In genomic region chr10:69531569-69531968, GRCm38 (mm10) we compare ENCODE assay signal across 11 mouse cellular contexts.
DNase-seq lines count a peak whose midpoint lies in the region; ATAC-seq and TF ChIP-seq lines count a peak whose summit lies in the region.
"Had no signal": no experiment of that assay in that cellular context is flagged by ENCODE, and none has a peak within 500 bp of the region (broad histone marks: within the 10 kb centered on the region; RNA-seq: fewer than 3 reads in every experiment).

No protein-coding gene starts in this region.

- POLR2A ChIA-PET in Patski (lab: Charles Lee): no interaction called here

- H3K9me3 ChIP-seq in kidney, postnatal 0 days (replicated peaks; ENCODE audit: low read length): no peaks in the 10 kb centered on the region
- H3K9me3 ChIP-seq in stomach, postnatal 0 days (ENCODE audit: control insufficient read depth, low read length): no peaks in the 10 kb centered on the region
- H3K9me3 ChIP-seq: embryonic facial prominence, embryonic 10.5 days; forebrain, embryonic 15.5 days had no signal

- no peak for ATAC-seq in kidney, postnatal 0 days (replicated peaks; ENCODE audit: low FRiP score, low read depth)
- no peak for ATAC-seq in Patski
- no peak for ATAC-seq in stomach, postnatal 0 days (ENCODE audit: low FRiP score, low TSS enrichment)
- no peak for ATAC-seq in megakaryocyte, adult 5-6 weeks (ENCODE audit: poor library complexity, severe bottlenecking)
- ATAC-seq: activated CD4-positive, CD25-positive, alpha-beta regulatory T cell, adult 4 months; forebrain, embryonic 15.5 days had no signal

- H3K27me3 ChIP-seq in kidney, postnatal 0 days (ENCODE audit: insufficient read depth, low read length): no peaks in the 10 kb centered on the region
- no peaks in the 10 kb centered on the region for H3K27me3 ChIP-seq in kidney, adult 2 months (replicated peaks; ENCODE audit: control insufficient read depth, insufficient read depth, low read length)
- H3K27me3 ChIP-seq in Patski: no peaks in the 10 kb centered on the region
- no peaks in the 10 kb centered on the region for H3K27me3 ChIP-seq in stomach, postnatal 0 days (ENCODE audit: control insufficient read depth, insufficient read depth, low read length)
- H3K27me3 ChIP-seq: forebrain, embryonic 15.5 days had no signal

- CTCF ChIA-PET in Patski (lab: Charles Lee): interaction anchor here (3.7 kb wide), 1 partner anchor 79 kb away, joined by 12 read pairs; no protein-coding TSS in a partner anchor

- WGBS in kidney, postnatal 0 days: 81% methylated on average over 5 of the region's 5 CpGs
- 81% methylated on average over 5 of the region's 5 CpGs for WGBS in kidney, adult 2 months
- 79% methylated on average over 5 of the region's 5 CpGs for WGBS in stomach, postnatal 0 days

- TF ChIP-seq POLR2A in kidney, adult 2 months (IDR thresholded peaks at IDR 0.05; ENCODE audit: low read depth, low read length): no peak

- H3K27ac ChIP-seq in kidney, postnatal 0 days: no peak overlapping the region
- H3K27ac ChIP-seq in kidney, adult 2 months (ENCODE audit: insufficient read depth, low read depth, low read length): no peak overlapping the region
- H3K27ac ChIP-seq in stomach, postnatal 0 days (replicated peaks): no peak overlapping the region
- H3K27ac ChIP-seq: forebrain, embryonic 15.5 days had no signal

- DNase-seq in kidney, postnatal 0 days (ENCODE audit: low spot score): no peak
- no peak for DNase-seq in kidney, adult 2 months
- DNase-seq in retina, embryonic 14.5 days (ENCODE audit: low spot score): peak; percentile 7
- DNase-seq in retina, postnatal 1 day: no peak
- DNase-seq in Patski (ENCODE audit: low read depth, low spot score): no peak
- DNase-seq in stomach, postnatal 0 days (ENCODE audit: low spot score): no peak
- DNase-seq: lung, postnatal 14 days had no signal

- no peak overlapping the region for H3K4me2 ChIP-seq in kidney, postnatal 0 days (ENCODE audit: low read length)
- no peak overlapping the region for H3K4me2 ChIP-seq in stomach, postnatal 0 days (replicated peaks; ENCODE audit: low read depth)
- H3K4me2 ChIP-seq: forebrain, embryonic 15.5 days had no signal

- H3K9ac ChIP-seq in kidney, postnatal 0 days (ENCODE audit: low read depth, low read length): no peak overlapping the region
- H3K9ac ChIP-seq in stomach, postnatal 0 days (ENCODE audit: low read length): no peak overlapping the region
- H3K9ac ChIP-seq: forebrain, embryonic 15.5 days had no signal

- peak; percentile 65 for TF ChIP-seq CTCF in kidney, postnatal 0 days (IDR thresholded peaks at IDR 0.05; ENCODE audit: low read depth)
- no peak; the same call in 1 of the 2 replicates for TF ChIP-seq CTCF in kidney, adult 2 months (conservative IDR thresholded peaks at IDR 0.05; ENCODE audit: insufficient read depth, insufficient read length, low read depth, low read length)
- TF ChIP-seq CTCF in Patski (IDR thresholded peaks at IDR 0.05): peak; percentile 69
- peak; percentile 57 for TF ChIP-seq CTCF in stomach, postnatal 0 days (IDR thresholded peaks at IDR 0.05; ENCODE audit: low read depth)

- no peaks in the 10 kb centered on the region for H3K36me3 ChIP-seq in kidney, postnatal 0 days (ENCODE audit: insufficient read depth, low read length)
- no peaks in the 10 kb centered on the region for H3K36me3 ChIP-seq in kidney, adult 2 months (ENCODE audit: control insufficient read depth, insufficient read depth, low read length)
- H3K36me3 ChIP-seq in stomach, postnatal 0 days (ENCODE audit: control insufficient read depth, insufficient read depth, low read length): no peaks in the 10 kb centered on the region
- H3K36me3 ChIP-seq: embryonic facial prominence, embryonic 10.5 days; forebrain, embryonic 15.5 days had no signal

- TF ChIP-seq EP300 in stomach, postnatal 0 days (optimal IDR thresholded peaks at IDR 0.05): no peak

- no peak overlapping the region for H3K4me3 ChIP-seq in kidney, postnatal 0 days (replicated peaks; ENCODE audit: low read depth, low read length)
- no peak overlapping the region for H3K4me3 ChIP-seq in kidney, adult 2 months (ENCODE audit: insufficient read depth, low read depth, low read length)
- H3K4me3 ChIP-seq in stomach, postnatal 0 days (ENCODE audit: low read depth, low read length): no peak overlapping the region
- H3K4me3 ChIP-seq: embryonic facial prominence, embryonic 10.5 days; forebrain, embryonic 15.5 days had no signal

- in situ Hi-C loops in Patski (cut with MboI; ENCODE audit: low pct_unique_long_range_greater_than_20kb): no loop called here

- H3K4me1 ChIP-seq in kidney, postnatal 0 days (replicated peaks; ENCODE audit: insufficient read depth, low read length): 0 out of 2 replicates have a peak, but pooled peaks cover 4% of the 10 kb centered on the region
- H3K4me1 ChIP-seq in kidney, adult 2 months (ENCODE audit: control insufficient read depth, insufficient read depth, low read length): peaks cover 13% of the 10 kb centered on the region; the same call in 1 of the 2 replicates
- H3K4me1 ChIP-seq in stomach, postnatal 0 days (replicated peaks; ENCODE audit: control insufficient read depth, insufficient read depth): no peaks in the 10 kb centered on the region
